Mouse (Mus musculus) lung, adult 2 months (tissue): Measurements from ENCODE around the gene Gpr155. TPM values are rescaled to one million over a fixed set of nuclear protein-coding genes. Genes with fewer than 3 reads are reported as not detected.

ENCODE experiments used
- DNase-seq: peaks from one replicate; pipeline ENCODE4 v3.0.0; 2022
- H3K4me1 ChIP-seq: fragments of 200-500 bp; 2 replicates; pipeline ENCODE4 v1.6.1; 2011; ENCODE audit warnings: low read length; ENCODE audit not compliant: control insufficient read depth, insufficient read depth
- H3K4me3 ChIP-seq: fragments of 200-500 bp; replicated peaks from 2 replicates; pipeline ENCODE3; 2011; ENCODE audit warnings: low read depth, mild to moderate bottlenecking, control low read depth, low read length; ENCODE audit errors: extremely low read depth
- CTCF ChIP-seq: fragments of 200-500 bp; IDR thresholded peaks from 2 replicates; pipeline ENCODE4 v1.5.1; 2011; ENCODE audit warnings: mild to moderate bottlenecking, low read length, control low read depth; ENCODE audit not compliant: insufficient read depth
- POLR2A ChIP-seq: fragments of 200-500 bp; IDR thresholded peaks from 2 replicates; pipeline ENCODE4 v1.6.1; 2011; ENCODE audit warnings: low read depth, mild to moderate bottlenecking, control low read depth, low read length, borderline replicate concordance; ENCODE audit errors: extremely low read depth
- WGBS: fragments of 180-500 bp; shearing (Covaris S2); methylation state at CpG from one replicate; pipeline ENCODE4 v1.1.7; 2018; 5-methylcytosine and 5-hydroxymethylcytosine counted together
- polyA plus RNA-seq: library from polyadenylated mRNA; depleted of rRNA; stranded (reverse); fragments of >200 nt; gene quantifications from 2 replicates; pipeline ENCODE4 v1.2.3, GENCODE M21; 2012; rRNA removed

Gene Gpr155
- 16.4 and 20.8 TPM in 2 replicates for polyA plus RNA-seq

DNA sequence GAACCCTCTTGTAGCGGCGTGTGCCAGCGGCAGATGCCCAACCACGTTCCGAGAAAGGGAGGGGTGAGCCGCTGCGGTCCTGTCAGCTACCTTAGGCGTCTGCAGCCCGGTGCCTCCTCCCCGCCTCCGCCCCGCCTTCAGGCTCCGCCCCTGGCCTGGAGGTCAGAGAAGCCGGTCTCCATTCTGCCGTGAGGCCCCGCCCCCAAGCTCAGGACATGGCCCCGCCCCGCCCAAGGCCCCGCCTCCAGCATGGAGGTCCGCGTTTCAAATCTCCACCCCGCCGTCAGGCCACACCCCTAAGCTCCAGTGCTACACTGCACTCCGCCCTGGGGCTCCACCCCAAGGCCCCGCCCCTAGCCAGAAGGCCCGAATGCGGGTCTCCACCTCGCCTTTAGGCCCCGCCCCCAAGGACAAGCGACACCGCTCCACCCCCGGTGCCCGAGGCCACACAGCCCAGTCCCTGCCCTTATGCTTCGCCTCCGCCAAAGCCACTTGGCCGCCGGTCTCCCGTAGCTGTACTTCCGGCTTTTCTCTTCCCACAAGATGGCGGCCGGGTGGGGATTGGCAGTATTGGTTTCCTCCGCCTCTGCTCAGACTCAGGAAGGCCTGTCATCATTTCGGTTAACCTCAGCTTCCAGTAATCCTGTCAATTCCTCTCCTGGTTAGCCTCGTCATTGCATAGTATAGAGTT is at the start of gene Gpr155:
Gpr155 (minus strand) TSS at position 217 of the 691 bp plus-strand sequence.
- Histone ChIP-seq H3K4me1 (no peaks in the 10 kb centered on the region; the same call in 1 of the 2 replicates), H3K4me3 (peak within 1 kb of the TSS; percentile 86)
- under 1% methylated on average over 44 of the region's 44 CpGs for WGBS
- TF ChIP-seq POLR2A = peak; percentile 89
- no peak for TF ChIP-seq CTCF
- peak; percentile 100 for DNase-seq

DNA sequence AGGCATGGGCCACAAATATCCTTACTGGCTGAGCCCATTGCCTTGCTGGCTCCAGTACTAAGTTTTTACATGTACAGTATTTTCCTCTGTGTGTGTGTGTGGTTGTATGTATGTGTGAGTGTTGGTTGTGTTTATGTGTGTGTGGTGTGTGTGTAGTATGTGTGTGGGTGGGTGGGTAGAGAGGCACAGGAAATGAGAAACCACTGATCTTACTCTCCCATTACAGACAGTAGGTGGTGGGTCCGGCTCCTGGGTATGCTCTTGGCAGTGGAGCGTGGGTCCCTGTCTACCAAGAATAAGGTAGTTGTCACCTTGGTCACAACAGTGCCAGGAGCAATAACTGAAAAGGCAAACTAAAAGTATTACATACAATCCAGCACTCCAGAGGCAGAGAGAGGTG is 49.5 kb upstream of the Gpr155 start:
- H3K4me1 ChIP-seq = no peaks in the 10 kb centered on the region; the same call in 1 of the 2 replicates
- H3K4me3 ChIP-seq = no peak overlapping the region
- TF ChIP-seq CTCF (no peak), POLR2A (no peak)
- DNase-seq = no peak
- WGBS = 88% methylated on average over 2 of the region's 2 CpGs

DNA sequence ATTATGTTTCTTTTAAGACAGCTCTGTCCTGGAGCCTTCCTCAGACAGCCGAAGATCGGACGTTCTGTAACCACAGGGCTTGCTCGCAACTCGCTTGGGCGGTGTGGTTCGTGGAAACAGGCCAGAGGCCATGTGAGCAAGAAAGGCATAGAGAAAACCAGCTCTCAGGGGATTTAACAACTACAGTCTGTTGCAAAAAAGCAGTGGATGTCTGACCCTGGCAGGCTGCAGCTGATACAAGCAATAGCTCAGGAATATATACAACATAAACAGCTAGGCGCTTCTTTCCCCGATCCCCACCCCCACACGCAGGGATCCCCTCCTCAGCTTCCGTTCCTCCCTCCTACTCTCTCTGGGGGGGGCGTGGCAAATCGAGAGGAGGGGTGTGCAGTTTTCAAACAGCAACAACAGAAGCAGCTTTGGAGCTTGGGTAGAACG is 45.6 kb upstream of the Gpr155 start:
- Histone ChIP-seq H3K4me1 (no peaks in the 10 kb centered on the region), H3K4me3 (no peak overlapping the region)
- 44% methylated on average over 14 of the region's 14 CpGs for WGBS
- TF ChIP-seq POLR2A (no peak), CTCF (no peak)
- DNase-seq = no peak

DNA sequence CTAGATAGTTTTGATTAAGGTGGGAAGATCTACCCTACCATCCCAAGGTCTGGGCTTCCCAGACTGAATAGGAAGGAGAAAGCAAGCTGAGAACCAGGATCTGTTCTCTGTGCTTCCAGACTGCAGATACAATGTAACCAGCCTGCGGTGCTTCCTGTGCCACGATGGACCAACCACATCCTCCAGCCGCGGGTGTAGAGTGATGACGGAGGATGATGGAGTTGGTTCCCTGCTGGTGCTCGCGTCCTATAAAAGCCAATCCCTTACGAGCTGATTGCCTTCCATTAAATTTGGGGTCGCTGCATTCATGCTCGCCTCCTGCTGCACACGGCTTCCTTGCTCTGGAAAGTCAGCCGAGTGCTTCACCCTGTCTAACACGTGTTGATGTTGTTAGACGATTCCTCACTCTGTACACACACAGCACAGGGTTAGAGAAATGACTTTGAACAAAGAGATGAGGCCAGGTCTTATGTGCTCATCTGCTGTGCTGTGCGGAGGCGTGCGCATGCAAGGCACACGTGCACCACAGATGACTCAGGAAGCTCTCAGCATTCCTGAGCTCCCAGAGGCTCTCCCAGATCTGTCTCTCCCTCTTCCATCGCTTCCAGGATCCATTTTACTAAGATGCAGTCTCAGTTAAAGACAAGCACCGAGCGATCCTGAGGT is 42.6 kb upstream of the Gpr155 start:
- no peak overlapping the region for H3K4me3 ChIP-seq
- no peak for DNase-seq
- H3K4me1 ChIP-seq = no peaks in the 10 kb centered on the region; the same call in 1 of the 2 replicates
- 59% methylated on average over 21 of the region's 21 CpGs for WGBS
- TF ChIP-seq CTCF (no peak), POLR2A (no peak)

DNA sequence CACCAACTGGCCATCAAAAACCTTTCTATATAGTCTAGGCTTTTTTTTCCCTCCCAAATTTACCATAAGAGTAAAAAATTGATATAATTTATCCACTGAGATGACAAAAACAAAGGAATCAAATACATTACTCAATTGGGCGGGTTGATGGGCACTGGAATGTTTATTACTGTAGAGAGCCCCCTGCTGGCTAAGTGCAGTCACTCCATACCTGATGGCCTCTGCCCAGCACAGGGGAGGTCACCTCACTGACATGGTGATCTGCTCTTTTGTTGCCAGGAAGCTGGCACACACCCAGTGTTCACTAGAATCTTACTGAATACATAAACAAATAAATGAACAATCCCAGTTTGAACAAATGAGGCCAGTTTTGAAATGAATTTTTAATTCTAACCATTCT is 40.9 kb upstream of the Gpr155 start:
- TF ChIP-seq POLR2A (no peak), CTCF (peak; percentile 74)
- Histone ChIP-seq H3K4me1 (no peaks in the 10 kb centered on the region; the same call in 1 of the 2 replicates), H3K4me3 (no peak overlapping the region)
- DNase-seq = peak; percentile 49
- WGBS = 26% methylated on average over 1 of the region's 1 CpGs

DNA sequence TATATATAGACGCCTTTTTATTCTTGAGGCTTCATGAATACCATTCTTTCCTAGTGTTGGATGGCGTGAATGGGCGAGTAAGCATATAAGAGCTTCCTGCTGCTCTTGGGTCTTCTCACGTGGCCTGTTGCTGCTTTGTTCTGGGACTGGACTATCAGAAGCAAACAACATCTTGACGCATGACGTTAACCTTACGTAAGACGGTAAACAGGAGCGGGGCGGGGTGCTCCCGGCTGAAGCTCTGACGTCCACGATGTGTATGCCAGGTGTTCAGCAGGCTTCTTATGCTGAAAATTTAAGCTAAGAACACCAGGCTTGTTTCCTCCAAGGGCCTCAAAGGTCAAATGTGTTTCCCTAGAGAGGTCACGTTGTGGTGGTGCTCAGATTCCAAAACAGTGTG is 39.5 kb upstream of the Gpr155 start:
- no peak overlapping the region for H3K4me3 ChIP-seq
- DNase-seq = no peak
- H3K4me1 ChIP-seq = no peaks in the 10 kb centered on the region; the same call in 1 of the 2 replicates
- TF ChIP-seq POLR2A = no peak
- TF ChIP-seq CTCF = no peak
- WGBS = 69% methylated on average over 14 of the region's 14 CpGs

DNA sequence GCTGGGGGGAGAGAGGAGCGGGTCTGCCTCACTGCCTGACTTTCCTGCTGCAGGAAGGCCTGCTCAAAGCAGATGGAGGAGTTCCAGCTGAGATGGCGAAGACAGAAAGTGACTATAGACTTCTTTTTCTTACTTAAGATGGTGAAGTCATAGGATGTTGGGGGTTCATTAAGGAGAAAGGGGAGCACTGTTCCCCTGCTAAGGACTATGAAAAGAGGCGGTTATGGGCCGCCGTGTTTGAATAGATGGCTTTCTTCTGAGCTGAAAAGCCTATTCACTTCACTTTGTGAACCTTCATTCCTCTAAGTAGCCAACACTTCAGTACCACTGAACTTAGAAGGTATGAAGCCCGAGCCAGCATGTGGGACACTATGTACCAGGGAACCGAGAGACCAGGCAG is 33.4 kb upstream of the Gpr155 start:
- Histone ChIP-seq H3K4me3 (no peak overlapping the region), H3K4me1 (no peaks in the 10 kb centered on the region)
- WGBS = 69% methylated on average over 7 of the region's 7 CpGs
- TF ChIP-seq POLR2A = no peak
- no peak for TF ChIP-seq CTCF
- DNase-seq = no peak

DNA sequence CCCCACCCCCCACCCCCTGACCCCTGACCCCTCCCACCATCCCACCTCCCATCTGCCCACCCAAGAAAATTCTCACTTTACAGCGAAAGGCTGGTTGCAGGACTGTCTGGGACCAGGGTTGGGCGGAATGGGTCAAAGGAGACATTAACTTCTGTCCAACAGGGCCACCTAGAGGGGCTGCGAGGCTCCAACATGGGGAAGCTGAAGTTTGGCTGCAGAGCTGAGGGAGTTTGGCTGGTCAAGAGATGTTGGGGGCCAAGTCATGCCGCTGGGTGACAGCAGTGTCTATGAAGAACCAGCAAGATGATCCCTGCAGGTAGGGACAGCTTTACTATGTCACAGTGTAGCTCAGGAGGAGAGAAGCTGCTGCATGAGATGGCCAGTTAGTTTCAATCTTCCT is 32.9 kb upstream of the Gpr155 start:
- 30% methylated on average over 4 of the region's 4 CpGs for WGBS
- peak; percentile 72; the same call in 1 of the 2 replicates for TF ChIP-seq CTCF
- TF ChIP-seq POLR2A = no peak
- no peak overlapping the region for H3K4me3 ChIP-seq
- H3K4me1 ChIP-seq = no peaks in the 10 kb centered on the region
- peak; percentile 41 for DNase-seq

DNA sequence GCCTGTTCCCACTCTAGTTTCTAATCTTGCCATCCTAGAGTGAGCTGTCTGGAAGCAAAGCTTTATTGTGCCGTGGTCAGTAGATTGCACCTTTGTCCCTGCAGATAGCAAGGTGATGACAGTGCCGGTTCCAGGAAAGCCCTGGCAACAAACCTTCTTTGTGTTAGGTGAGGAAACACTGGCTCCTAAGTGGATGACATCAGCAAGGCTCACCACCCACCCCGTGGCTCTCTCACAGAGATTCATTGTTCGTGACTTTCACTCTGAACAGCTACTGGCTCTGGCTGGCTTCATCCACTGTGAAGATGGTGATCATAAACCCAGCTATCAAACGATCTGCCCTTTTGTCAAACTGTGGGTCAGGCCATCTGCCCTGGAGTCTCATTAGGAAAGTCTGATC is 29.5 kb upstream of the Gpr155 start:
- H3K4me3 ChIP-seq = no peak overlapping the region
- no peak for DNase-seq
- no peak for TF ChIP-seq POLR2A
- TF ChIP-seq CTCF = no peak
- no peaks in the 10 kb centered on the region for H3K4me1 ChIP-seq
- 36% methylated on average over 5 of the region's 5 CpGs for WGBS
